Comparison of ENCODE assay signal across 22 mouse cellular contexts in genomic region chr2:58711049-58711448, GRCm38 (mm10).
A peak's percentile ranks its signal among the peaks of the same experiment; 100 is the strongest.
DNase-seq lines count a peak whose midpoint lies in the region; ATAC-seq and TF ChIP-seq lines count a peak whose summit lies in the region.
"Had no signal": no experiment of that assay in that cellular context is flagged by ENCODE, and none has a peak within 500 bp of the region (broad histone marks: within the 10 kb centered on the region; RNA-seq: fewer than 3 reads in every experiment).

No protein-coding gene starts in this region.

- TF ChIP-seq CTCF in stomach, postnatal 0 days (IDR thresholded peaks at IDR 0.05; ENCODE audit: low read depth): no peak

- intact Hi-C loops in left cerebral cortex, postnatal 10 days (cut with DNase I): no loop called here

- peak overlapping the region; percentile 89; the same call in 1 of the 2 replicates for H3K27ac ChIP-seq in heart, embryonic 12.5 days (ENCODE audit: poor library complexity, severe bottlenecking)
- 0 out of 2 replicates have a peak overlapping the region, but pooled peaks have one; percentile 9 for H3K27ac ChIP-seq in stomach, postnatal 0 days (replicated peaks)
- H3K27ac ChIP-seq: forebrain, embryonic 15.5 days; kidney, postnatal 0 days; liver, embryonic 12.5 days had no signal

- peaks cover 58% of the 10 kb centered on the region for H3K4me1 ChIP-seq in heart, embryonic 12.5 days (replicated peaks)
- H3K4me1 ChIP-seq in stomach, postnatal 0 days (replicated peaks; ENCODE audit: control insufficient read depth, insufficient read depth): no peaks in the 10 kb centered on the region
- H3K4me1 ChIP-seq: forebrain, embryonic 15.5 days; liver, embryonic 12.5 days; megakaryocyte, embryonic 14.5 days had no signal

- no peaks in the 10 kb centered on the region for H3K27me3 ChIP-seq in heart, embryonic 12.5 days (replicated peaks)
- H3K27me3 ChIP-seq in stomach, postnatal 0 days (ENCODE audit: control insufficient read depth, insufficient read depth, low read length): no peaks in the 10 kb centered on the region
- H3K27me3 ChIP-seq: forebrain, embryonic 15.5 days; liver, embryonic 12.5 days; megakaryocyte, embryonic 14.5 days had no signal

- no peaks in the 10 kb centered on the region for H3K36me3 ChIP-seq in heart, embryonic 12.5 days
- no peaks in the 10 kb centered on the region for H3K36me3 ChIP-seq in stomach, postnatal 0 days (ENCODE audit: control insufficient read depth, insufficient read depth, low read length)
- H3K36me3 ChIP-seq: forebrain, embryonic 15.5 days; G1E; liver, embryonic 12.5 days had no signal

- no peak overlapping the region for H3K4me3 ChIP-seq in heart, embryonic 12.5 days
- H3K4me3 ChIP-seq in stomach, postnatal 0 days (ENCODE audit: low read depth, low read length): no peak overlapping the region
- H3K4me3 ChIP-seq: forebrain, embryonic 15.5 days; liver, embryonic 12.5 days; megakaryocyte, embryonic 14.5 days had no signal

- ATAC-seq in heart, embryonic 12.5 days (ENCODE audit: insufficient number of reproducible peaks, low FRiP score): no peak
- ATAC-seq in stomach, postnatal 0 days (ENCODE audit: low FRiP score, low TSS enrichment): no peak
- ATAC-seq: activated CD4-positive, CD25-positive, alpha-beta regulatory T cell, adult 4 months; forebrain, embryonic 15.5 days; intestine, postnatal 0 days; liver, embryonic 12.5 days had no signal

- H3K4me2 ChIP-seq in heart, embryonic 12.5 days: no peak overlapping the region
- H3K4me2 ChIP-seq in stomach, postnatal 0 days (replicated peaks; ENCODE audit: low read depth): no peak overlapping the region
- H3K4me2 ChIP-seq: forebrain, embryonic 15.5 days; liver, embryonic 12.5 days had no signal

- no peaks in the 10 kb centered on the region for H3K9me3 ChIP-seq in heart, embryonic 12.5 days (replicated peaks)
- no peaks in the 10 kb centered on the region for H3K9me3 ChIP-seq in stomach, postnatal 0 days (ENCODE audit: control insufficient read depth, low read length)
- H3K9me3 ChIP-seq: forebrain, embryonic 15.5 days; liver, embryonic 12.5 days had no signal

- H3K9ac ChIP-seq in heart, embryonic 12.5 days: no peak overlapping the region
- H3K9ac ChIP-seq in stomach, postnatal 0 days (ENCODE audit: low read length): no peak overlapping the region
- H3K9ac ChIP-seq: forebrain, embryonic 15.5 days; liver, embryonic 12.5 days had no signal

- DNase-seq in adrenal gland, postnatal 14 days: peak; percentile 38
- DNase-seq in adrenal gland, adult 18-20 months (ENCODE audit: low spot score in 2 of 2): no peak
- no peak for DNase-seq in heart, adult 9 months (ENCODE audit: low spot score in 2 of 2)
- peak; percentile 24 for DNase-seq in ovary, adult 18-20 months (ENCODE audit: low spot score)
- no peak for DNase-seq in ovary, postnatal 10 days (ENCODE audit: low spot score)
- DNase-seq in stomach, postnatal 0 days (ENCODE audit: low spot score): no peak
- DNase-seq in left cerebral cortex, postnatal 10 days (ENCODE audit: extremely low spot score in 1 of 2, low spot score in 2 of 2): no peak
- DNase-seq: cerebellum, adult 8-10 months; layer of hippocampus, postnatal 36 days; lung, adult 2 months; midbrain, embryonic 14.5 days; right cerebral cortex, adult 18-20 months; thymus, adult 18-20 months; thymus, postnatal 4 days had no signal

- no peak for TF ChIP-seq EP300 in stomach, postnatal 0 days (optimal IDR thresholded peaks at IDR 0.05)

- 75% methylated on average over 4 of the region's 4 CpGs for WGBS in heart, embryonic 12.5 days
- WGBS in stomach, postnatal 0 days: 83% methylated on average over 4 of the region's 4 CpGs

Comparison
In these comparisons a context has a peak if more than half of its experiments do, and no peak if none do; other contexts are left out.
1. DNase-seq: peak in adrenal gland, postnatal 14 days (single experiment) and ovary, adult 18-20 months (single experiment); none in adrenal gland, adult 18-20 months (0 of 2), heart, adult 9 months (0 of 2), ovary, postnatal 10 days (single experiment), stomach, postnatal 0 days (single experiment) and left cerebral cortex, postnatal 10 days (0 of 2).